Mouse (Mus musculus): ENCODE results near the gene Usp12.

Usp12 gene

GRCm38 (mm10) chr5:146687541-146688313 is 107.1 kb downstream of the Usp12 start:
- no peak for DNase-seq

- no peak for DNase-seq
These were observed 107.9 kb downstream of the Usp12 start for GRCm38 (mm10) chr5:146686954-146687353.

All from cerebellum, adult 8-10 months (tissue).